Mouse (Mus musculus): Measurements from ENCODE around the gene Dnaaf3. TPM values are rescaled to one million over a fixed set of nuclear protein-coding genes. Genes with fewer than 3 reads are reported as not detected.

Dnaaf3 gene
- polyA plus RNA-seq, 1 experiment from 2014 or later, result 0.58 TPM

DNA sequence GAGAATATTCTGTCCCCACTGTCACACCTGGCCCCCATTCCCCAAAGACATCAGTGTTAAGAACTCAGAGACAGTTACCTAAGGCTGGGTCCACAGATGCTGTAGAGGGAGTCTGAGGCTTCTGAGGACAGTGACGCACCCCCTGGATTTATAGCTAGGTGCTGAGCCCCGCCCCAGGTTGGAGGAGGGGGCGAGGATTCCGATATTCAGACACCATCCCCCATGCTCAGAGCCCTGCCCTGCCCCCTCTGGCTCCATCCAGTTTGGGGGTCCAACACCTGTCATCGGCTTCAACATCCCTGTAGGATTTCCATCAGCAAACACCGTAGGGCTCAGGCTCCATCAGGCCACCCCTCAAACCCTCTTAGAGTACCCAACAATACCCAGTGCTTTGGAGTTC is 16.4 kb downstream of the Dnaaf3 start:
- no peak for ATAC-seq (ENCODE audit: low FRiP score, low TSS enrichment)
- Histone ChIP-seq H3K4me1 (ENCODE audit: control insufficient read depth, insufficient read depth, low read length) (0 out of 2 replicates have a peak, but pooled peaks cover 5% of the 10 kb centered on the region), H3K4me3 (replicated peaks; ENCODE audit: low read depth, low read length) (no peak overlapping the region), H3K9me3 (ENCODE audit: control insufficient read depth, low read length) (no peaks in the 10 kb centered on the region), H3K36me3 (ENCODE audit: control insufficient read depth, insufficient read depth, low read length) (no peaks in the 10 kb centered on the region), H3K4me2 (ENCODE audit: low read length) (no peak overlapping the region), H3K9ac (replicated peaks; ENCODE audit: low read length) (no peak overlapping the region), H3K27ac (replicated peaks; ENCODE audit: low read depth, low read length) (no peak overlapping the region), H3K27me3 (ENCODE audit: control insufficient read depth, insufficient read depth, low read length) (no peaks in the 10 kb centered on the region; the same call in 1 of the 2 replicates)
- no peak for DNase-seq
- 67% methylated on average over 6 of the region's 6 CpGs for WGBS

DNA sequence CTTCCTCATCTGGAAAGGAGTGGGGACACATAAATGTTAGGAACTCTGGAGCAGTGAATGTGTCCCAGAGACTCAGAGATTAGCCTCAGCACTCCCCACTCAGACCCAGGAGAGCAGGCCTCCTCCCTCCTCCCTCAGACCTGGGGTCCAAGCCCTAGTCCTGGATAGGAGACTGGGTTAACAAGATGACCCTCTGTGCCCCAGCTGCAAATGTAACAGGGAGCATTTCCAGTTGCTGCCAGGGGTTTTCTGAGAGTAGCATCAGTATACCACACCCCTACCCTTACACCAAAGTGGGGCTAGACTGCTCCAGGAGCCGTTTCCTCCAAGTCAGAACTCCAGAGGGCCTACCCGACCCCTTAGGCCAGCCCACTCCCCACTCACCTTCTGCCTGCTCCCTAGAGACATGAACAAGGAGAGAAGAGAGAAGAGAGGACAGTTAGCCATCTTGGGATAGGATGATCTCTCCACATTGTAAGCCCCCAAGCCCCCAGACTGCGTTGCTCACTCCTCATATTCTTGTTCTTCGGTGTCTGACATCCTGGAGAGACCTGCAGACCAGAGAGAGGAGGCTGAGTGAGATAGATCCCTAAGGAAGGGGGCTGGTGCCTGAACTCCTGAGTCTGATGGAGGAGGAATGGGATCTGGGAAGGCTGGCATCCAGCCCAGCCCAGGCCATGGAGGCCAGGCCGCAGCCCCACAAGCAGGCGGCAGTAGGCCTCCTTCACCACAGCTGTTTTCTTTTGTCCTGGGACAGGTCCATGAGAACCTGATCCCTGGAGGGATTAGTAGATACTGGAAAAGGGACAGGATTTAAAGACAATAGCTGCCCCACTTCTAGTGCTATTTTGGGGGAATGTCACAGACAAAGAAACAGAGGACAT is 18.2 kb downstream of the Dnaaf3 start:
- no peaks in the 10 kb centered on the region; the same call in 1 of the 2 replicates for H3K27me3 ChIP-seq (ENCODE audit: control insufficient read depth, insufficient read depth, low read length)
- WGBS, result 52% methylated on average over 6 of the region's 6 CpGs

DNA sequence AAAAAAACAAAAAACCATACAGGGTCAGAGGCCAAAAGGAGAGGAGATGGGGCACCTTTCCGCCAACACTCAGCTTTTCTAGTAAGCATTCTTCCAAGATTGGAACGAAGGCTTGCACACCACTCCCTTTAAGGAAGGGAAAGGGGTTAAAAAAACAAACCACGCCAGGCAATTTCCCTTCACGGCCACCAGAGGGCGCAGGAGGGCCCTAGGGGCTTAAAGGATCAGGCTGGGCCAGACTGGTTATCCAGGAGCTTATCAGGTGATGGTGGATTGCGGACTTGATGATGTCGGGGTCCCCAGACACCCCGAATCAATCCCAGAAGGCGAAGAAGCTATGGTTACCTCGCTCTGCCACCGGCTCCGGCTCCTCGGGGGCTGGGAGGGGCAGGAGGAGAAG is 19.0 kb downstream of the Dnaaf3 start:
- no peak overlapping the region for H3K4me3 ChIP-seq (replicated peaks; ENCODE audit: low read depth, low read length)
- H3K36me3 ChIP-seq (ENCODE audit: control insufficient read depth, insufficient read depth, low read length), result no peaks in the 10 kb centered on the region
- H3K27ac ChIP-seq (replicated peaks; ENCODE audit: low read depth, low read length), result no peak overlapping the region
- no peak overlapping the region for H3K9ac ChIP-seq (replicated peaks; ENCODE audit: low read length)
- ATAC-seq (ENCODE audit: low FRiP score, low TSS enrichment) (no peak), DNase-seq (peak; percentile 64)
- WGBS, result 26% methylated on average over 13 of the region's 13 CpGs
- 0 out of 2 replicates have a peak, but pooled peaks cover 5% of the 10 kb centered on the region for H3K4me1 ChIP-seq (ENCODE audit: control insufficient read depth, insufficient read depth, low read length)
- H3K27me3 ChIP-seq (ENCODE audit: control insufficient read depth, insufficient read depth, low read length), result no peaks in the 10 kb centered on the region; the same call in 1 of the 2 replicates
- H3K4me2 ChIP-seq (ENCODE audit: low read length), result no peak overlapping the region
- no peaks in the 10 kb centered on the region for H3K9me3 ChIP-seq (ENCODE audit: control insufficient read depth, low read length)

More for the DNA sequence above, 18.2 kb downstream of the Dnaaf3 start:
- Histone ChIP-seq H3K4me3 (replicated peaks; ENCODE audit: low read depth, low read length) (no peak overlapping the region), H3K27ac (replicated peaks; ENCODE audit: low read depth, low read length) (peak overlapping the region; percentile 50; the same call in 1 of the 2 replicates), H3K36me3 (ENCODE audit: control insufficient read depth, insufficient read depth, low read length) (no peaks in the 10 kb centered on the region), H3K9me3 (ENCODE audit: control insufficient read depth, low read length) (no peaks in the 10 kb centered on the region), H3K4me1 (ENCODE audit: control insufficient read depth, insufficient read depth, low read length) (0 out of 2 replicates have a peak, but pooled peaks cover 5% of the 10 kb centered on the region), H3K9ac (replicated peaks; ENCODE audit: low read length) (no peak overlapping the region), H3K4me2 (ENCODE audit: low read length) (no peak overlapping the region)
- ATAC-seq (ENCODE audit: low FRiP score, low TSS enrichment) (peak; percentile 16; the same call in 1 of the 2 replicates), DNase-seq (no peak)

DNA sequence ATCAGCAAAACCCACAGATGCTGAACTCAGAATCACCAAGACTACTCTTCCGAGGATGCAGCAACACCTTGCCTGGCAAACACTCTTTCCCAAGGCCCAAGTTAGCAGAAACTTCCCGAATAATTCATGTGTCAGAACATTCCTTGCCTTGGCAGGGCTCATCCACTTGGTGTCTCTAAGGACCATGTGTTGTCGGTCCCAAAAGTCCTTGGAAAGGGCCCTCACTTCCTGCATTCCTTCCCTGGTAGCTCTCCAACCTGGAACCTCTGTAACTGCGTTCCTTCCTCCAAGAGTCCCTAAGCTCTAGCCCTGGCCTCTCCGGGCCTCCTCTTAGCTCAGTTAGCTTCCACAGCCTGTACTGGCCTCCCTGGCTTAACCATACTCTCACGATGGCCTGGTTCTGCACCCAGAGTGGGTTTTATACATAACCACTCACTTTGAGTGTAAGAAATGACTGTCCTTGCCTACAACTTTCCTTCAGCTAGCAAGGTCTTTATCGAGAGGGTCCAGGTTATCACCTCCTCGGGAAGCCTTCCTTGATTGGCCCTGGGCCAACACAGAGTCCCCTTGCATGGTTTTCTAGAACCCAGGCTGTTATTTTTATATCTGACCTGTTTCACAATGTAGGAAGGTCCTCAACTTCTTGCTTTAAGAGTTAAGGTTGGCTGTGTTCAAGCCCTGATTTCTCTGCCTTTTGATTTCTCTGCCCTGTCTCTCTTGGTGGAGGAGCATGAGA is 20.6 kb downstream of the Dnaaf3 start:
- Histone ChIP-seq H3K4me3 (replicated peaks; ENCODE audit: low read depth, low read length) (no peak overlapping the region), H3K9me3 (ENCODE audit: control insufficient read depth, low read length) (no peaks in the 10 kb centered on the region), H3K4me2 (ENCODE audit: low read length) (no peak overlapping the region), H3K36me3 (ENCODE audit: control insufficient read depth, insufficient read depth, low read length) (no peaks in the 10 kb centered on the region), H3K9ac (replicated peaks; ENCODE audit: low read length) (no peak overlapping the region), H3K4me1 (ENCODE audit: control insufficient read depth, insufficient read depth, low read length) (0 out of 2 replicates have a peak, but pooled peaks cover 5% of the 10 kb centered on the region), H3K27ac (replicated peaks; ENCODE audit: low read depth, low read length) (no peak overlapping the region), H3K27me3 (ENCODE audit: control insufficient read depth, insufficient read depth, low read length) (no peaks in the 10 kb centered on the region; the same call in 1 of the 2 replicates)
- DNase-seq (no peak), ATAC-seq (ENCODE audit: low FRiP score, low TSS enrichment) (no peak)
- 88% methylated on average over 8 of the region's 8 CpGs for WGBS

GRCm38 (mm10) chr7:4509863-4510608 is 22.2 kb downstream of the Dnaaf3 start:
- no peaks in the 10 kb centered on the region for H3K9me3 ChIP-seq (ENCODE audit: control insufficient read depth, low read length)
- peak; percentile 86 for DNase-seq
- no peak overlapping the region for H3K9ac ChIP-seq (replicated peaks; ENCODE audit: low read length)
- peak; percentile 74; the same call in 1 of the 2 replicates for ATAC-seq (ENCODE audit: low FRiP score, low TSS enrichment)
- 12% methylated on average over 24 of the region's 24 CpGs for WGBS
- H3K36me3 ChIP-seq (ENCODE audit: control insufficient read depth, insufficient read depth, low read length), result no peaks in the 10 kb centered on the region
- H3K4me1 ChIP-seq (ENCODE audit: control insufficient read depth, insufficient read depth, low read length), result no peaks in the 10 kb centered on the region
- no peaks in the 10 kb centered on the region; the same call in 1 of the 2 replicates for H3K27me3 ChIP-seq (ENCODE audit: control insufficient read depth, insufficient read depth, low read length)
- no peak overlapping the region for H3K27ac ChIP-seq (replicated peaks; ENCODE audit: low read depth, low read length)
- H3K4me2 ChIP-seq (ENCODE audit: low read length), result no peak overlapping the region
- no peak overlapping the region for H3K4me3 ChIP-seq (replicated peaks; ENCODE audit: low read depth, low read length)

DNA sequence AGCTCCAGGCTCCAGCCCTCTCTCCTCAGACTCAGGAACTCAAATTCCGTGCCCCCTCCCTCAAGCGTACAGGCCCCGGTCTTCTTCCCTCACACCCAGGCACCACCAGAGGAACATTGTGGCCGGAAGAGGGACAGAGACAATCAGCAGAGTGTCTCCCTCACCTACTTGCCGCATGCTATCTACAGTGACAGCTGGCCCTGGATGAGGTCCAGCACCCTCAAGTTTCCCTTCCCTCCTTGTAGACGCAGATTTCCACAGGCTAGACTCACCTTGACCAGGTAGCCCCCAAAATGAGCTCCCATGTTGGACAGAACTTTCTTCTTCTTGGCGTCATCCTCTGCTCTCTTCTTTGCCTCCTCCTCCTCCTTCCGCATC is 23.5 kb downstream of the Dnaaf3 start:
- Histone ChIP-seq H3K27me3 (ENCODE audit: control insufficient read depth, insufficient read depth, low read length) (no peaks in the 10 kb centered on the region; the same call in 1 of the 2 replicates), H3K9me3 (ENCODE audit: control insufficient read depth, low read length) (no peaks in the 10 kb centered on the region), H3K27ac (replicated peaks; ENCODE audit: low read depth, low read length) (no peak overlapping the region), H3K36me3 (ENCODE audit: control insufficient read depth, insufficient read depth, low read length) (no peaks in the 10 kb centered on the region), H3K4me1 (ENCODE audit: control insufficient read depth, insufficient read depth, low read length) (no peaks in the 10 kb centered on the region), H3K4me3 (replicated peaks; ENCODE audit: low read depth, low read length) (no peak overlapping the region), H3K9ac (replicated peaks; ENCODE audit: low read length) (no peak overlapping the region), H3K4me2 (ENCODE audit: low read length) (no peak overlapping the region)
- no peak for ATAC-seq (ENCODE audit: low FRiP score, low TSS enrichment)
- WGBS, result 97% methylated on average over 8 of the region's 8 CpGs
- no peak for DNase-seq

GRCm38 (mm10) chr7:4508062-4508738 is 24.1 kb downstream of the Dnaaf3 start:
- H3K9ac ChIP-seq (replicated peaks; ENCODE audit: low read length), result no peak overlapping the region
- H3K36me3 ChIP-seq (ENCODE audit: control insufficient read depth, insufficient read depth, low read length), result no peaks in the 10 kb centered on the region
- DNase-seq (no peak), ATAC-seq (ENCODE audit: low FRiP score, low TSS enrichment) (no peak)
- H3K4me3 ChIP-seq (replicated peaks; ENCODE audit: low read depth, low read length), result no peak overlapping the region
- no peak overlapping the region for H3K27ac ChIP-seq (replicated peaks; ENCODE audit: low read depth, low read length)
- no peaks in the 10 kb centered on the region for H3K4me1 ChIP-seq (ENCODE audit: control insufficient read depth, insufficient read depth, low read length)
- H3K9me3 ChIP-seq (ENCODE audit: control insufficient read depth, low read length), result no peaks in the 10 kb centered on the region
- no peak overlapping the region for H3K4me2 ChIP-seq (ENCODE audit: low read length)
- WGBS, result 82% methylated on average over 32 of the region's 32 CpGs
- H3K27me3 ChIP-seq (ENCODE audit: control insufficient read depth, insufficient read depth, low read length), result no peaks in the 10 kb centered on the region; the same call in 1 of the 2 replicates

DNA sequence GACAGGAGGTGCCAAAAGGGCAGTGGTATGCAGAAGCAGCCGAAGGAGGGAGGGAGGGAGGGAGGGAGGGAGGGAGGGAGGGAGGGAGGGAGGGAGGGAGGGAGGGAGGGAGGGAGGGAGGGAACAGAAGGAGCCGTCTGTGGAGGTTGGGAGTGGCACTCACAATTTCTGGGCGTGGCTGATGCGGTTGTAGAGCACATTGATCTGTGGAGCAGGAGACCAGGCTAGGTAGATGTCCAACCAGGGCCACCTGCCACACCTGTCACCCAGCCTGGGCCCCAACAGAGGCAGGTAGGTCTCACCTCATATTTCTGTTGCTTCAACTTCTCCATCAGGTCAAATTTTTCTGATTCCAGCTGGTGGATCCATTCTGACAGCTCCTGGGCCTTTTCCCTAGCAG is 25.0 kb downstream of the Dnaaf3 start:
- no peaks in the 10 kb centered on the region for H3K9me3 ChIP-seq (ENCODE audit: control insufficient read depth, low read length)
- no peaks in the 10 kb centered on the region for H3K36me3 ChIP-seq (ENCODE audit: control insufficient read depth, insufficient read depth, low read length)
- WGBS, result 74% methylated on average over 3 of the region's 4 CpGs
- ATAC-seq (ENCODE audit: low FRiP score, low TSS enrichment) (no peak), DNase-seq (no peak)
- H3K27me3 ChIP-seq (ENCODE audit: control insufficient read depth, insufficient read depth, low read length), result no peaks in the 10 kb centered on the region; the same call in 1 of the 2 replicates
- H3K9ac ChIP-seq (replicated peaks; ENCODE audit: low read length), result no peak overlapping the region
- no peaks in the 10 kb centered on the region for H3K4me1 ChIP-seq (ENCODE audit: control insufficient read depth, insufficient read depth, low read length)
- no peak overlapping the region for H3K4me2 ChIP-seq (ENCODE audit: low read length)
- no peak overlapping the region for H3K27ac ChIP-seq (replicated peaks; ENCODE audit: low read depth, low read length)
- H3K4me3 ChIP-seq (replicated peaks; ENCODE audit: low read depth, low read length), result no peak overlapping the region

Data from midbrain, embryonic 14.5 days (tissue).